Mouse (Mus musculus) layer of hippocampus, adult 18-20 months (tissue): ENCODE measurements around the gene 2310039H08Rik. TPM values are rescaled to one million over a fixed set of nuclear protein-coding genes. Genes with fewer than 3 reads are reported as not detected.
A peak's percentile ranks its signal among the peaks of the same experiment; 100 is the strongest.

ENCODE experiments used
- DNase-seq, 2 experiments: peaks; one replicate each; pipeline ENCODE4 v3.0.0; 2022; ENCODE audit warnings: low spot score in 2 of 2
- long read RNA-seq: library from polyadenylated mRNA; stranded (forward); transcript quantifications from one replicate; pipeline ENCODE4 v2.0.0, GENCODE M21; 2021
- total RNA-seq, 2 experiments: library from RNA; stranded (reverse); gene quantifications; 2 replicates each; pipeline ENCODE4 v1.2.3; 2021

The 2310039H08Rik gene
- 1 to 10 TPM; 4.9 to 8.3 TPM for total RNA-seq
- long read RNA-seq, transcript 2310039H08Rik-201 (1 exons, 762 nt): major isoform, 6 of 6 reads
- long read RNA-seq, partial matches to known transcripts: 0 of 6 reads
- long read RNA-seq, other reads (novel, unspliced or antisense): 0 of 6 reads

GRCm38 (mm10) chr17:46772404-46773277 lies at the start of gene 2310039H08Rik:
2310039H08Rik (plus strand) TSS chr17:46772635.
- DNase-seq: peak; percentile 83 to 90

GRCm38 (mm10) chr17:46724477-46725084 lies 47.9 kb upstream of the 2310039H08Rik start:
- DNase-seq: no peak

GRCm38 (mm10) chr17:46725273-46725672 lies 47.2 kb upstream of the 2310039H08Rik start:
- DNase-seq: no peak

- DNase-seq: no peak
Measured at GRCm38 (mm10) chr17:46725731-46726645, 46.4 kb upstream of the 2310039H08Rik start.

- no peak for DNase-seq
Measured at GRCm38 (mm10) chr17:46727271-46727670, 45.2 kb upstream of the 2310039H08Rik start.

- no peak for DNase-seq
Measured at GRCm38 (mm10) chr17:46728021-46728420, 44.4 kb upstream of the 2310039H08Rik start.

GRCm38 (mm10) chr17:46728496-46728895 lies 43.9 kb upstream of the 2310039H08Rik start:
- DNase-seq: no peak

- DNase-seq: no peak
Measured at GRCm38 (mm10) chr17:46728904-46729318, 43.5 kb upstream of the 2310039H08Rik start, which contains the start of gene Gnmt. Gnmt (minus strand) TSS chr17:46729168.

- no peak for DNase-seq
Measured at GRCm38 (mm10) chr17:46734055-46734454, 38.4 kb upstream of the 2310039H08Rik start.

- no peak for DNase-seq
Measured at GRCm38 (mm10) chr17:46735287-46735686, 37.1 kb upstream of the 2310039H08Rik start.

GRCm38 (mm10) chr17:46736160-46736559 lies 36.3 kb upstream of the 2310039H08Rik start:
- DNase-seq: peak in 1 of 2 experiments; percentile 32

GRCm38 (mm10) chr17:46741305-46741704 lies 31.1 kb upstream of the 2310039H08Rik start:
- DNase-seq: no peak

- no peak for DNase-seq
Measured at GRCm38 (mm10) chr17:46742986-46743385, 29.4 kb upstream of the 2310039H08Rik start.

- DNase-seq: no peak
Measured at GRCm38 (mm10) chr17:46745506-46745905, 26.9 kb upstream of the 2310039H08Rik start.

- DNase-seq: no peak
Measured at GRCm38 (mm10) chr17:46747234-46747633, 25.2 kb upstream of the 2310039H08Rik start.

- no peak for DNase-seq
Measured at GRCm38 (mm10) chr17:46747806-46748205, 24.6 kb upstream of the 2310039H08Rik start.

- no peak for DNase-seq
Measured at GRCm38 (mm10) chr17:46749282-46749681, 23.2 kb upstream of the 2310039H08Rik start.

- no peak for DNase-seq
Measured at GRCm38 (mm10) chr17:46750580-46750979, 21.9 kb upstream of the 2310039H08Rik start.

GRCm38 (mm10) chr17:46751056-46751793 lies 21.2 kb upstream of the 2310039H08Rik start:
- DNase-seq: no peak
